Mouse (Mus musculus): ENCODE data around the gene Ablim2. TPM values are rescaled to one million over a fixed set of nuclear protein-coding genes. Genes with fewer than 3 reads are reported as not detected.

Ablim2 gene
- not detected for polyA plus RNA-seq (2014; fragmentation: Illumina TruSeq; extraction: RNeasy Lipid Tissue Mini Kit (QIAGEN cat#74804); ENCODE audit: low read depth, low replicate concordance)

GRCm38 (mm10) chr5:35757639-35758001 lies at the start of gene Ablim2:
Gene Ablim2, plus strand, starts transcription at chr5:35757880.

GRCm38 (mm10) chr5:35739536-35740278 lies 18.0 kb upstream of the Ablim2 start, which contains the start of gene Sh3tc1:
Gene Sh3tc1, minus strand, starts transcription at chr5:35739987.

GRCm38 (mm10) chr5:35893093-35893804 lies 135.6 kb downstream of the Ablim2 start, which contains the start of gene Afap1:
Gene Afap1, plus strand, starts transcription at chr5:35893319.

Other genes starting within 250 kb of the Ablim2 start
- not detected for gene Cpz, start 232.2 kb upstream of the Ablim2 start, polyA plus RNA-seq (2014; fragmentation: Illumina TruSeq; extraction: RNeasy Lipid Tissue Mini Kit (QIAGEN cat#74804); ENCODE audit: low read depth, low replicate concordance)
- 2.0 TPM for gene Trmt44, start 182.8 kb upstream of the Ablim2 start, polyA plus RNA-seq (2014; fragmentation: Illumina TruSeq; extraction: RNeasy Lipid Tissue Mini Kit (QIAGEN cat#74804); ENCODE audit: low read depth, low replicate concordance)
- gene Acox3, start 174.8 kb upstream of the Ablim2 start, polyA plus RNA-seq (2014; fragmentation: Illumina TruSeq; extraction: RNeasy Lipid Tissue Mini Kit (QIAGEN cat#74804); ENCODE audit: low read depth, low replicate concordance): 13.7 TPM
- 0.71 TPM for gene Htra3, start 78.1 kb upstream of the Ablim2 start, polyA plus RNA-seq (2014; fragmentation: Illumina TruSeq; extraction: RNeasy Lipid Tissue Mini Kit (QIAGEN cat#74804); ENCODE audit: low read depth, low replicate concordance)
- gene Sh3tc1, start 17.9 kb upstream of the Ablim2 start, polyA plus RNA-seq (2014; fragmentation: Illumina TruSeq; extraction: RNeasy Lipid Tissue Mini Kit (QIAGEN cat#74804); ENCODE audit: low read depth, low replicate concordance): not detected
- gene Afap1, start 135.4 kb downstream of the Ablim2 start, polyA plus RNA-seq (2014; fragmentation: Illumina TruSeq; extraction: RNeasy Lipid Tissue Mini Kit (QIAGEN cat#74804); ENCODE audit: low read depth, low replicate concordance): 8.6 TPM